Mouse (Mus musculus) CH12.LX (cell line): Measurements from ENCODE around the gene Dnase2b. TPM values are rescaled to one million over a fixed set of nuclear protein-coding genes. Genes with fewer than 3 reads are reported as not detected.

ENCODE experiments used
- DNase-seq: peaks from one replicate; pipeline ENCODE4 v3.0.0-alpha.2; 2013; ENCODE audit errors: extremely low read depth
- H3K27ac ChIP-seq: 2 replicates; pipeline ENCODE4 v1.5.1; 2012; ENCODE audit warnings: low read depth, mild to moderate bottlenecking, control low read depth, moderate library complexity; ENCODE audit not compliant: insufficient read depth
- H3K27me3 ChIP-seq: replicated peaks from 2 replicates; pipeline ENCODE3; 2012; ENCODE audit warnings: inconsistent platforms
- H3K36me3 ChIP-seq, 2 experiments: replicated peaks in 1 of 2; 2 replicates each; pipeline versions ENCODE3 to v1.6.1; 2012; ENCODE audit warnings: inconsistent platforms in 1 of 2, low read length in 1 of 2, mild to moderate bottlenecking in 1 of 2, mixed read lengths in 1 of 2, moderate library complexity in 1 of 2; ENCODE audit not compliant: control insufficient read depth in 1 of 2, insufficient read depth in 1 of 2
- H3K4me1 ChIP-seq, 2 experiments: 2 replicates each; pipeline ENCODE4 v1.6.1; 2012; ENCODE audit warnings: inconsistent platforms in 1 of 2, moderate library complexity in 1 of 2; ENCODE audit not compliant: insufficient read depth in 2 of 2, control insufficient read depth in 1 of 2
- H3K4me2 ChIP-seq: 2 replicates; pipeline ENCODE4 v1.6.1; 2012; ENCODE audit warnings: low read depth, mild to moderate bottlenecking, control low read depth; ENCODE audit not compliant: poor library complexity, insufficient read depth, severe bottlenecking
- H3K4me3 ChIP-seq, 3 experiments: fragments of 150-350 bp in 1 of 3; sonication (generic) in 1 of 3; replicated peaks in 1 of 3; 2 replicates each; pipeline versions ENCODE3 to v1.5.1; 2011 to 2012; ENCODE audit warnings: low read depth in 2 of 3, low read length in 2 of 3, mild to moderate bottlenecking in 2 of 3, moderate library complexity in 2 of 3, control low read depth in 1 of 3, improper control_type of control experiment in 1 of 3, inconsistent platforms in 1 of 3, mixed read lengths in 1 of 3; ENCODE audit not compliant: poor library complexity in 1 of 3
- H3K79me2 ChIP-seq: replicated peaks from 2 replicates; pipeline ENCODE4 v1.6.1; 2012; ENCODE audit warnings: mild to moderate bottlenecking, moderate library complexity; ENCODE audit not compliant: control insufficient read depth, poor library complexity, insufficient read depth, severe bottlenecking; ENCODE audit errors: extremely low read depth
- H3K9ac ChIP-seq: 2 replicates; pipeline ENCODE4 v1.6.1; 2012; ENCODE audit warnings: low read depth, mild to moderate bottlenecking, control low read depth, moderate library complexity; ENCODE audit not compliant: insufficient read depth
- H3K9me3 ChIP-seq: replicated peaks from 2 replicates; pipeline ENCODE3; 2012; ENCODE audit warnings: low read length, inconsistent platforms, mixed read lengths
- CTCF ChIP-seq, 2 experiments: IDR thresholded peaks in 1 of 2; conservative IDR thresholded peaks in 1 of 2; 2 replicates each; pipeline ENCODE4 v1.5.1; 2011 to 2012; ENCODE audit warnings: low read depth in 2 of 2, low read length in 2 of 2, improper control_type of control experiment in 1 of 2, inconsistent platforms in 1 of 2, mild to moderate bottlenecking in 1 of 2, moderate library complexity in 1 of 2
- EP300 ChIP-seq: IDR thresholded peaks from 2 replicates; pipeline ENCODE4 v1.6.1; 2011; ENCODE audit warnings: low read length, improper control_type of control experiment
- ETS1 ChIP-seq: conservative IDR thresholded peaks from 2 replicates; pipeline ENCODE4 v1.6.1; 2012; ENCODE audit warnings: low read depth, mild to moderate bottlenecking, inconsistent platforms, low read length, improper control_type of control experiment, moderate library complexity
- JUN ChIP-seq: IDR thresholded peaks from 2 replicates; pipeline ENCODE4 v1.6.1; 2011; ENCODE audit warnings: low read depth, mild to moderate bottlenecking, low read length, improper control_type of control experiment, moderate library complexity; ENCODE audit not compliant: insufficient read depth
- MAX ChIP-seq: IDR thresholded peaks from 2 replicates; pipeline ENCODE4 v1.6.1; 2011; ENCODE audit warnings: low read length, improper control_type of control experiment
- MEF2A ChIP-seq: IDR thresholded peaks from 2 replicates; pipeline ENCODE4 v1.6.1; 2014; ENCODE audit warnings: low read depth, mild to moderate bottlenecking, inconsistent platforms, low read length, improper control_type of control experiment, borderline replicate concordance
- MYC ChIP-seq: IDR thresholded peaks from 2 replicates; pipeline ENCODE4 v1.6.1; 2011; ENCODE audit warnings: low read depth, mild to moderate bottlenecking, improper control_type of control experiment, low read length
- NELFE ChIP-seq: IDR thresholded peaks from 2 replicates; pipeline ENCODE4 v1.6.1; 2011; ENCODE audit warnings: low read depth, low read length, improper control_type of control experiment
- POLR2A ChIP-seq: IDR thresholded peaks from 2 replicates; pipeline ENCODE4 v1.6.1; 2011; ENCODE audit warnings: low read depth, mild to moderate bottlenecking, improper control_type of control experiment, low read length
- POLR2AphosphoS2 ChIP-seq: IDR thresholded peaks from 2 replicates; pipeline ENCODE4 v1.6.1; 2011; ENCODE audit warnings: low read depth, low read length, improper control_type of control experiment
- SIN3A ChIP-seq: IDR thresholded peaks from 2 replicates; pipeline ENCODE4 v1.6.1; 2012; ENCODE audit warnings: low read length, improper control_type of control experiment, inconsistent platforms
- TBP ChIP-seq: conservative IDR thresholded peaks from 2 replicates; pipeline ENCODE4 v1.6.1; 2011; ENCODE audit warnings: low read depth, low read length, improper control_type of control experiment
- TCF12 ChIP-seq: IDR thresholded peaks from 2 replicates; pipeline ENCODE4 v1.6.1; 2014; ENCODE audit warnings: low read depth, mild to moderate bottlenecking, inconsistent platforms, low read length, improper control_type of control experiment
- USF1 ChIP-seq: IDR thresholded peaks from 2 replicates; pipeline ENCODE4 v1.6.1; 2014; ENCODE audit warnings: low read depth, mild to moderate bottlenecking, inconsistent platforms, low read length, improper control_type of control experiment
- ZC3H11A ChIP-seq: IDR thresholded peaks from 2 replicates; pipeline ENCODE4 v1.6.1; 2012; ENCODE audit warnings: low read depth, mild to moderate bottlenecking, inconsistent platforms, low read length, improper control_type of control experiment
- ZKSCAN1 ChIP-seq: IDR thresholded peaks from 2 replicates; pipeline ENCODE4 v1.6.1; 2012; ENCODE audit warnings: low read depth, inconsistent platforms, low read length, improper control_type of control experiment, borderline replicate concordance
- ZMIZ1 ChIP-seq: IDR thresholded peaks from 2 replicates; pipeline ENCODE4 v1.6.1; 2012; ENCODE audit warnings: low read depth, mild to moderate bottlenecking, inconsistent platforms, low read length, improper control_type of control experiment
- dilution Hi-C: fragments of 300-500 bp; cut with MboI; formaldehyde crosslinking; loops from 2 replicates; pipeline ENCODE4 v1.14.3; 2020; ENCODE audit warnings: low sequenced_read_pairs; ENCODE audit not compliant: extremely low pct_unique_long_range_greater_than_20kb, extremely low pct_ligation_motif_present
- in situ Hi-C: fragments of 300-500 bp; cut with MboI; formaldehyde crosslinking; loops from 3 replicates; pipeline ENCODE4 v1.14.3; 2019; ENCODE audit warnings: low sequenced_read_pairs, low pct_ligation_motif_present, low pct_unique_long_range_greater_than_20kb, mixed read lengths
- polyA plus RNA-seq: library from polyadenylated mRNA; unstranded; fragments of >175 nt; gene quantifications from 2 replicates; pipeline ENCODE4 v1.2.1, GENCODE M21; 2012; ENCODE audit warnings: low read depth; ENCODE audit not compliant: insufficient read length
- total RNA-seq, 2 experiments: library from RNA; depleted of rRNA; stranded (reverse); fragments of 300-350 nt in 1 of 2; fragments of >200 nt in 1 of 2; gene quantifications; 2 replicates each; pipeline ENCODE4 v1.2.3; 2012 to 2014

Dnase2b gene
- total and polyA plus RNA-seq, 3 experiments: not detected

DNA sequence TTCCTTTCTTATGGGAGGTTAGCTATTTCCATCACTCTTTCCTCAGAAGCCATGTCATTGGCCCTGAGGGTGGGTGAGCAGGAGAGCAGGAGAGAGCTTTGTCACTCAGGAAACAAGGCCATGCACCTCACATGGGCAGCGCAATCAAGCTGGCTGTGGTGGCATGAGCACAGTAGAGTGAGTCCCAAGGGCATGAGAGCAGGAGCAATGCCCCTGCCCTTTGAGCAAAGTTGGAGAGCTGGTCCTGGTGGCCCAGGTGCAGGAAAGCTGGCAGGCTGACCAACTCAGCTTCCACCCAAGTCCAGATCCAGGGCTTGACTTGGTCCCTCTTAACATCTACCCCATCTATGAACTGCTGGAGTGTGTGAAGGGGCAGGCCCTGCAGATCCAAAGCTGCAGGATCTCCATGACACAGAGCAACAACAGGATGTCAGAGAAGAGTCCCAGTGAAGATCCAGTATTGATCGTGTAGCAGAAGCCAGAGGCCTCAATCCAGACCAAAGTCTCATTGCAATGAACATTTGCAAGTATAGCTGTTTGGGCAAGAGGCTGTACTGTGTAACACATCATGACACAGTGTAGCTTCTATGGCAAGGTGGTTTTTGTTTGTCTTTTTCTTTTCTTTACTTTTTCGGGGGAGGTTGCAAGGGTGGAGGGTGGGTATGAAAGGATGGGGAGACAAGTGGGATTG lies 35.2 kb downstream of the Dnase2b start:
- peaks cover 3 to 17% of the 10 kb centered on the region in 2 experiments; a peak in 3 of 4 replicates for H3K4me1 ChIP-seq
- no peak for TF ChIP-seq TBP
- TF ChIP-seq, all 38 proteins: peak for 0
- Histone ChIP-seq H3K4me3 (no peak overlapping the region), H3K4me2 (no peak overlapping the region), H3K9me3 (no peaks in the 10 kb centered on the region), H3K79me2 (no peaks in the 10 kb centered on the region), H3K9ac (no peak overlapping the region), H3K27ac (no peak overlapping the region), H3K36me3 (no peaks in the 10 kb centered on the region), H3K27me3 (no peaks in the 10 kb centered on the region)
- in situ Hi-C loops (loop anchor here (10.0 kb wide), 1 partner anchor 335 kb away; no protein-coding TSS in a partner anchor), dilution Hi-C loops (no loop called here)
- DNase-seq: no peak

DNA sequence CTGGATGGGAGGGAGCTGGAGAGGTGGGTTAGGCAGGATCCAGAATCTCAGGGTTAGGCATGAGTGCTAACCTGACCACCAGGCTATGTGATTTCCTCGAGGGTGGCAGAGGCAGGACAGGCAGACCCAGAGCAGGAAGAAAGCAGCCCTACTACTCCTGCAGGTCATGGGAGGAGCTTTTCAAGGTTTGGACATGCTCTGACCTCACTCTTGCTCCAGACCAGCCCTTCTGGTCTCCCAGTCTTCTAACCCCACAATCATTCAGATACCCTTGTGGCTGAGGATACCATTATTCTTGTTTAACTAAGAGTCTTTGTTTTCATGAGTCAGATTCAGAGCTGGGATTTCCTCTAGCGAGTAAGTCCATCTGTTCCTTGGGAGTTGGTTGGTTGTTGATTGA lies 37.8 kb downstream of the Dnase2b start:
- Histone ChIP-seq H3K36me3 (no peaks in the 10 kb centered on the region), H3K27ac (no peak overlapping the region), H3K4me1 (no peaks in the 10 kb centered on the region), H3K9me3 (no peaks in the 10 kb centered on the region), H3K4me2 (no peak overlapping the region), H3K9ac (no peak overlapping the region), H3K4me3 (no peak overlapping the region), H3K27me3 (no peaks in the 10 kb centered on the region), H3K79me2 (no peaks in the 10 kb centered on the region)
- dilution Hi-C loops: no loop called here
- TF ChIP-seq POLR2AphosphoS2: no peak
- no peak for TF ChIP-seq MEF2A
- no peak for TF ChIP-seq EP300
- no peak for TF ChIP-seq NELFE
- no peak for TF ChIP-seq CTCF (conservative IDR thresholded peaks at IDR 0.05 in 1 of 2, IDR thresholded peaks at IDR 0.05 in 1 of 2; ENCODE audit: low read depth in 2 of 2, low read length in 2 of 2)
- no peak for TF ChIP-seq POLR2A
- TF ChIP-seq ZMIZ1: no peak
- TF ChIP-seq ETS1: no peak
- no peak for TF ChIP-seq SIN3A
- TF ChIP-seq JUN: no peak
- TF ChIP-seq MYC: no peak
- no peak for TF ChIP-seq USF1
- TF ChIP-seq ZC3H11A: no peak
- TF ChIP-seq TCF12: no peak
- TF ChIP-seq ZKSCAN1: no peak
- no peak for TF ChIP-seq TBP
- TF ChIP-seq MAX: no peak
- in situ Hi-C loops: no loop called here
- no peak for DNase-seq
